20 mouse cellular contexts compared by ENCODE assay signal in the genomic region with DNA sequence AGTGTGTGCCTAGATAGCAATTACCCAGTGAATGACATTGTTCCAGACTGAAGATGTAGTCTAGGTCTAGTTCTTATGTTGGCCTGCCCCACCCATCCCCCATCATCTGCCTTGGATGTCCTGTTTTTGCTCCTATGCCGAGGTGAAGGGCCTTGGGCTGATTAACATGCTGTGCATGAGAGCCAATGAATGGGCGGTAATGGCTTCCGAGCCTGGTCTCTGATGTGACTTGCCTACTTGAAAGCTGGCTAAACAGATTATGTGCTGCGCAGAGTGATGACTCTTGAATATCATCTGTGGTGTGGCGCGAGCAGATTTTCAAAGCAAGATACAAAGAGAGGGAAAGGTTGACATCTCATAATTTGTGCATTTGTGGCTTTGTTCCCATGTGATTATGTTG.
DNase-seq lines count a peak whose midpoint lies in the region; ATAC-seq and TF ChIP-seq lines count a peak whose summit lies in the region.
"Had no signal": no experiment of that assay in that cellular context is flagged by ENCODE, and none has a peak within 500 bp of the region (broad histone marks: within the 10 kb centered on the region; RNA-seq: fewer than 3 reads in every experiment).

No protein-coding gene starts in this region.

- H3K9me3 ChIP-seq in forebrain, postnatal 0 days (ENCODE audit: low read length): no peaks in the 10 kb centered on the region
- H3K9me3 ChIP-seq: embryonic facial prominence, embryonic 13.5 days; heart, embryonic 10.5 days; hindbrain, embryonic 13.5 days had no signal

- ATAC-seq in forebrain, postnatal 0 days: no peak
- ATAC-seq: hindbrain, postnatal 0 days had no signal

- H3K4me1 ChIP-seq in forebrain, postnatal 0 days (ENCODE audit: insufficient read depth): no peaks in the 10 kb centered on the region
- H3K4me1 ChIP-seq: embryonic facial prominence, embryonic 13.5 days; heart, embryonic 10.5 days; hindbrain, embryonic 13.5 days had no signal

- intact Hi-C loops in left cerebral cortex, postnatal 25 days (cut with DNase I): loop anchor here (10.0 kb wide), 1 partner anchor 63 kb away; no protein-coding TSS in a partner anchor
- intact Hi-C loops in left cerebral cortex, postnatal 14 days (cut with DNase I): no loop called here
- intact Hi-C loops in heart, postnatal 25 days (cut with DNase I): no loop called here

- peak; percentile 12 to 21 for DNase-seq in layer of hippocampus, adult 2 months (ENCODE audit: low spot score in 2 of 2)
- DNase-seq in layer of hippocampus, postnatal 25 days (ENCODE audit: extremely low spot score in 1 of 2, low spot score in 1 of 2): no peak
- DNase-seq in left cerebral cortex, postnatal 25 days (ENCODE audit: low spot score in 2 of 2): peak; percentile 4 to 8
- no peak for DNase-seq in left cerebral cortex, postnatal 14 days (ENCODE audit: low spot score in 2 of 2)
- DNase-seq in right cerebral cortex, postnatal 10 days (ENCODE audit: low spot score in 2 of 2): peak; percentile 30
- no peak for DNase-seq in right cerebral cortex, adult 18-20 months
- peak; percentile 20 for DNase-seq in forebrain, postnatal 0 days
- DNase-seq in heart, postnatal 25 days (ENCODE audit: low spot score): no peak
- DNase-seq: adrenal gland, adult 8-10 months; adrenal gland, postnatal 36 days; cerebellum, adult 11-12 months; cerebellum, adult 9-10 months; cerebellum, postnatal 36 days; gastrocnemius, postnatal 10 days; heart, adult 18-20 months; heart, postnatal 10 days had no signal

- TF ChIP-seq CTCF in layer of hippocampus, adult 2 months (conservative IDR thresholded peaks at IDR 0.05): no peak
- TF ChIP-seq CTCF in forebrain, postnatal 0 days (IDR thresholded peaks at IDR 0.05; ENCODE audit: low read depth): no peak

- H3K36me3 ChIP-seq in forebrain, postnatal 0 days (ENCODE audit: insufficient read depth): no peaks in the 10 kb centered on the region
- H3K36me3 ChIP-seq: heart, embryonic 10.5 days; hindbrain, embryonic 13.5 days had no signal

- no peak overlapping the region for H3K4me3 ChIP-seq in layer of hippocampus, adult 2 months
- no peak overlapping the region for H3K4me3 ChIP-seq in forebrain, postnatal 0 days (ENCODE audit: low read depth, low read length)
- H3K4me3 ChIP-seq: embryonic facial prominence, embryonic 13.5 days; heart, embryonic 10.5 days; hindbrain, embryonic 13.5 days had no signal

- no peaks in the 10 kb centered on the region for H3K27me3 ChIP-seq in forebrain, postnatal 0 days (ENCODE audit: insufficient read depth, low read length)
- H3K27me3 ChIP-seq: embryonic facial prominence, embryonic 13.5 days; hindbrain, embryonic 13.5 days had no signal

- no peak overlapping the region for H3K4me2 ChIP-seq in forebrain, postnatal 0 days (ENCODE audit: low read depth)
- H3K4me2 ChIP-seq: embryonic facial prominence, embryonic 13.5 days; hindbrain, embryonic 13.5 days had no signal

- H3K27ac ChIP-seq in layer of hippocampus, adult 2 months: no peak overlapping the region
- H3K27ac ChIP-seq in forebrain, postnatal 0 days (ENCODE audit: low read depth, low read length): no peak overlapping the region
- H3K27ac ChIP-seq: embryonic facial prominence, embryonic 13.5 days; heart, embryonic 10.5 days; hindbrain, embryonic 13.5 days; hindbrain, postnatal 0 days had no signal

- 48% methylated on average over 6 of the region's 6 CpGs for WGBS in forebrain, postnatal 0 days

- H3K9ac ChIP-seq in forebrain, postnatal 0 days: no peak overlapping the region
- H3K9ac ChIP-seq: embryonic facial prominence, embryonic 13.5 days; hindbrain, embryonic 13.5 days had no signal

Comparison
In these comparisons a context has a peak if more than half of its experiments do, and no peak if none do; other contexts are left out.
1. DNase-seq: peak in layer of hippocampus, adult 2 months (2 of 2), left cerebral cortex, postnatal 25 days (2 of 2), right cerebral cortex, postnatal 10 days (2 of 2) and forebrain, postnatal 0 days (single experiment); none in layer of hippocampus, postnatal 25 days (0 of 2), left cerebral cortex, postnatal 14 days (0 of 2), right cerebral cortex, adult 18-20 months (single experiment) and heart, postnatal 25 days (single experiment).